Mouse (Mus musculus) midbrain, embryonic 10.5 days (tissue): ENCODE results near the gene Cep128. TPM values are rescaled to one million over a fixed set of nuclear protein-coding genes. Genes with fewer than 3 reads are reported as not detected.
A peak's percentile ranks its signal among the peaks of the same experiment; 100 is the strongest.

Experiments used
- DNase-seq: peaks from one replicate; pipeline ENCODE4 v3.0.0-alpha.2; 2017; ENCODE audit warnings: low spot score
- H3K27ac ChIP-seq: fragments of 300-500 bp; sonication (generic); replicated peaks from 2 replicates; pipeline ENCODE4 v1.5.1; 2016; ENCODE audit warnings: mild to moderate bottlenecking
- H3K27me3 ChIP-seq: fragments of 300-500 bp; sonication (generic); 2 replicates; pipeline ENCODE4 v1.6.1; 2016; ENCODE audit warnings: low read depth, mild to moderate bottlenecking; ENCODE audit not compliant: poor library complexity, severe bottlenecking
- H3K36me3 ChIP-seq: fragments of 300-500 bp; sonication (generic); 2 replicates; pipeline ENCODE4 v1.6.1; 2016; ENCODE audit warnings: mild to moderate bottlenecking, moderate library complexity
- H3K4me1 ChIP-seq: fragments of 300-500 bp; sonication (generic); 2 replicates; pipeline ENCODE4 v1.6.1; 2016
- H3K4me3 ChIP-seq: fragments of 300-500 bp; sonication (generic); 2 replicates; pipeline ENCODE4 v1.5.1; 2016; ENCODE audit warnings: mild to moderate bottlenecking, moderate library complexity
- H3K9me3 ChIP-seq: fragments of 300-500 bp; sonication (generic); replicated peaks from 2 replicates; pipeline ENCODE4 v1.6.1; 2016; ENCODE audit warnings: mild to moderate bottlenecking
- WGBS: fragments of 180-500 bp; shearing (Covaris S2); methylation state at CpG from one replicate; pipeline ENCODE4 v1.1.7; 2016; 5-methylcytosine and 5-hydroxymethylcytosine counted together
- polyA plus RNA-seq: library from polyadenylated mRNA; unstranded; fragments of >200 nt; fragmentation: Nextera tagmentation; extraction: Ambion mirVana; gene quantifications from 2 replicates; pipeline ENCODE4 v1.2.1, GENCODE M21; 2016

The Cep128 gene
- polyA plus RNA-seq: 8.6 and 9.7 TPM in 2 replicates

- Histone ChIP-seq H3K9me3 (no peaks in the 10 kb centered on the region), H3K4me1 (peaks cover 13% of the 10 kb centered on the region), H3K36me3 (no peaks in the 10 kb centered on the region), H3K27me3 (no peaks in the 10 kb centered on the region), H3K4me3 (peak within 1 kb of the TSS; percentile 80), H3K27ac (peak within 1 kb of the TSS; percentile 81)
- 3% methylated on average over 27 of the region's 27 CpGs for WGBS
- DNase-seq: peak; percentile 95
These were observed at the start of gene Cep128, which contains the start of gene Tshr for GRCm38 (mm10) chr12:91384281-91385017. TSS of gene Cep128 (minus strand) at chr12:91384409. TSS of gene Tshr (plus strand) at chr12:91384563.

- Histone ChIP-seq H3K4me3 (no peak overlapping the region), H3K4me1 (peaks cover 11% of the 10 kb centered on the region; the same call in 1 of the 2 replicates), H3K36me3 (no peaks in the 10 kb centered on the region), H3K9me3 (no peaks in the 10 kb centered on the region), H3K27me3 (no peaks in the 10 kb centered on the region), H3K27ac (no peak overlapping the region)
- DNase-seq: no peak
- 54% methylated on average over 2 of the region's 2 CpGs for WGBS
These were observed 42.9 kb upstream of the Cep128 start for GRCm38 (mm10) chr12:91427129-91427528.

- no peaks in the 10 kb centered on the region for H3K27me3 ChIP-seq
- no peak overlapping the region for H3K27ac ChIP-seq
- no peak for DNase-seq
- H3K9me3 ChIP-seq: no peaks in the 10 kb centered on the region
- no peak overlapping the region for H3K4me3 ChIP-seq
- 48% methylated on average over 4 of the region's 4 CpGs for WGBS
- H3K36me3 ChIP-seq: no peaks in the 10 kb centered on the region
- peaks cover 11% of the 10 kb centered on the region; the same call in 1 of the 2 replicates for H3K4me1 ChIP-seq
These were observed 42.3 kb upstream of the Cep128 start for GRCm38 (mm10) chr12:91426499-91426898.

GRCm38 (mm10) chr12:91423125-91423820, 39.1 kb upstream of the Cep128 start:
- H3K27ac ChIP-seq: no peak overlapping the region; the same call in 1 of the 2 replicates
- H3K4me3 ChIP-seq: no peak overlapping the region
- H3K4me1 ChIP-seq: peaks cover 17% of the 10 kb centered on the region; the same call in 1 of the 2 replicates
- 74% methylated on average over 11 of the region's 11 CpGs for WGBS
- DNase-seq: peak; percentile 30
- no peaks in the 10 kb centered on the region for H3K27me3 ChIP-seq
- H3K36me3 ChIP-seq: no peaks in the 10 kb centered on the region
- no peaks in the 10 kb centered on the region for H3K9me3 ChIP-seq

- WGBS: 68% methylated on average over 9 of the region's 9 CpGs
- H3K4me1 ChIP-seq: peaks cover 8% of the 10 kb centered on the region; the same call in 1 of the 2 replicates
- H3K4me3 ChIP-seq: no peak overlapping the region
- no peaks in the 10 kb centered on the region for H3K36me3 ChIP-seq
- DNase-seq: no peak
- H3K27me3 ChIP-seq: no peaks in the 10 kb centered on the region
- H3K9me3 ChIP-seq: no peaks in the 10 kb centered on the region
- H3K27ac ChIP-seq: no peak overlapping the region
These were observed 37.1 kb upstream of the Cep128 start for GRCm38 (mm10) chr12:91421272-91421671.

- peaks cover 6% of the 10 kb centered on the region; the same call in 1 of the 2 replicates for H3K4me1 ChIP-seq
- H3K36me3 ChIP-seq: no peaks in the 10 kb centered on the region
- no peaks in the 10 kb centered on the region for H3K9me3 ChIP-seq
- DNase-seq: peak; percentile 58
- no peaks in the 10 kb centered on the region; the same call in 1 of the 2 replicates for H3K27me3 ChIP-seq
- whole genome bisulfite sequencing: 51% methylated on average over 7 of the region's 7 CpGs
- no peak overlapping the region for H3K27ac ChIP-seq
- no peak overlapping the region for H3K4me3 ChIP-seq
These were observed 34.6 kb upstream of the Cep128 start for GRCm38 (mm10) chr12:91418791-91419190.

- Histone ChIP-seq H3K4me3 (no peak overlapping the region), H3K27ac (no peak overlapping the region), H3K36me3 (no peaks in the 10 kb centered on the region), H3K27me3 (no peaks in the 10 kb centered on the region; the same call in 1 of the 2 replicates), H3K9me3 (no peaks in the 10 kb centered on the region), H3K4me1 (peaks cover 17% of the 10 kb centered on the region)
- 96% methylated on average over 7 of the region's 7 CpGs for WGBS
- DNase-seq: no peak
These were observed 32.6 kb upstream of the Cep128 start for GRCm38 (mm10) chr12:91416828-91417227.

GRCm38 (mm10) chr12:91415112-91415511, 30.9 kb upstream of the Cep128 start:
- WGBS: 78% methylated on average over 6 of the region's 6 CpGs

GRCm38 (mm10) chr12:91412461-91413182, 28.4 kb upstream of the Cep128 start:
- no peaks in the 10 kb centered on the region for H3K36me3 ChIP-seq
- 53% methylated on average over 7 of the region's 7 CpGs for WGBS
- no peak overlapping the region for H3K27ac ChIP-seq
- no peak for DNase-seq
- H3K4me3 ChIP-seq: no peak overlapping the region
- no peaks in the 10 kb centered on the region for H3K9me3 ChIP-seq
- peaks cover 12% of the 10 kb centered on the region; the same call in 1 of the 2 replicates for H3K27me3 ChIP-seq
- H3K4me1 ChIP-seq: peaks cover 11% of the 10 kb centered on the region; the same call in 1 of the 2 replicates

More at GRCm38 (mm10) chr12:91415112-91415511, 30.9 kb upstream of the Cep128 start:
- peaks cover 6% of the 10 kb centered on the region; the same call in 1 of the 2 replicates for H3K27me3 ChIP-seq
- no peak for DNase-seq
- no peak overlapping the region for H3K4me3 ChIP-seq
- no peak overlapping the region for H3K27ac ChIP-seq
- peaks cover 11% of the 10 kb centered on the region; the same call in 1 of the 2 replicates for H3K4me1 ChIP-seq
- H3K36me3 ChIP-seq: no peaks in the 10 kb centered on the region
- no peaks in the 10 kb centered on the region for H3K9me3 ChIP-seq

GRCm38 (mm10) chr12:91410306-91410705, 26.1 kb upstream of the Cep128 start:
- 86% methylated on average over 4 of the region's 4 CpGs for WGBS
- no peak for DNase-seq
- Histone ChIP-seq H3K36me3 (no peaks in the 10 kb centered on the region), H3K4me1 (peaks cover 11% of the 10 kb centered on the region; the same call in 1 of the 2 replicates), H3K4me3 (no peak overlapping the region), H3K27ac (no peak overlapping the region), H3K9me3 (no peaks in the 10 kb centered on the region), H3K27me3 (peaks cover 12% of the 10 kb centered on the region; the same call in 1 of the 2 replicates)

GRCm38 (mm10) chr12:91401049-91401352, 16.8 kb upstream of the Cep128 start:
- peak overlapping the region; percentile 65 for H3K4me3 ChIP-seq
- 3% methylated on average over 12 of the region's 12 CpGs for WGBS
- DNase-seq: no peak
- no peaks in the 10 kb centered on the region for H3K9me3 ChIP-seq
- H3K36me3 ChIP-seq: no peaks in the 10 kb centered on the region
- H3K27ac ChIP-seq: 0 out of 2 replicates have a peak overlapping the region, but pooled peaks have one; percentile 38
- peaks cover 32% of the 10 kb centered on the region for H3K27me3 ChIP-seq
- H3K4me1 ChIP-seq: peaks cover 9% of the 10 kb centered on the region
